Mouse (Mus musculus): ENCODE data around the gene Ddx58. TPM values are rescaled to one million over a fixed set of nuclear protein-coding genes. Genes with fewer than 3 reads are reported as not detected.

The Ddx58 gene
- polyA plus RNA-seq, 1 experiment from 2014 or later: 2.6 TPM

GRCm38 (mm10) chr4:40227886-40228285 lies 11.7 kb downstream of the Ddx58 start:
- H3K27me3 ChIP-seq (ENCODE audit: low read depth, poor library complexity, severe bottlenecking): no peaks in the 10 kb centered on the region
- H3K36me3 ChIP-seq: no peaks in the 10 kb centered on the region
- DNase-seq (ENCODE audit: low spot score): no peak
- no peaks in the 10 kb centered on the region for H3K9me3 ChIP-seq (replicated peaks)
- WGBS: 86% methylated on average over 7 of the region's 7 CpGs
- H3K27ac ChIP-seq (replicated peaks): no peak overlapping the region
- H3K4me1 ChIP-seq: no peaks in the 10 kb centered on the region
- no peak overlapping the region for H3K4me3 ChIP-seq

GRCm38 (mm10) chr4:40227131-40227530 lies 12.5 kb downstream of the Ddx58 start:
- no peaks in the 10 kb centered on the region; the same call in 1 of the 2 replicates for H3K4me1 ChIP-seq
- 89% methylated on average over 11 of the region's 11 CpGs for WGBS
- H3K36me3 ChIP-seq: no peaks in the 10 kb centered on the region
- no peaks in the 10 kb centered on the region for H3K9me3 ChIP-seq (replicated peaks)
- H3K4me3 ChIP-seq: no peak overlapping the region
- DNase-seq (ENCODE audit: low spot score): no peak
- no peaks in the 10 kb centered on the region for H3K27me3 ChIP-seq (ENCODE audit: low read depth, poor library complexity, severe bottlenecking)
- H3K27ac ChIP-seq (replicated peaks): no peak overlapping the region

GRCm38 (mm10) chr4:40226095-40226494 lies 13.5 kb downstream of the Ddx58 start:
- 86% methylated on average over 5 of the region's 5 CpGs for WGBS
- Histone ChIP-seq H3K4me3 (no peak overlapping the region), H3K27ac (replicated peaks) (no peak overlapping the region), H3K9me3 (replicated peaks) (no peaks in the 10 kb centered on the region), H3K36me3 (no peaks in the 10 kb centered on the region), H3K4me1 (peaks cover 9% of the 10 kb centered on the region; the same call in 1 of the 2 replicates), H3K27me3 (ENCODE audit: low read depth, poor library complexity, severe bottlenecking) (peaks cover 5% of the 10 kb centered on the region; the same call in 1 of the 2 replicates)
- no peak for DNase-seq (ENCODE audit: low spot score)

- peaks cover 19% of the 10 kb centered on the region for H3K4me1 ChIP-seq
- H3K4me3 ChIP-seq: no peak overlapping the region
- H3K36me3 ChIP-seq: no peaks in the 10 kb centered on the region
- peaks cover 8% of the 10 kb centered on the region; the same call in 1 of the 2 replicates for H3K27me3 ChIP-seq (ENCODE audit: low read depth, poor library complexity, severe bottlenecking)
- DNase-seq (ENCODE audit: low spot score): no peak
- H3K9me3 ChIP-seq (replicated peaks): no peaks in the 10 kb centered on the region
- 55% methylated on average over 21 of the region's 21 CpGs for WGBS
- no peak overlapping the region for H3K27ac ChIP-seq (replicated peaks)
Observed at GRCm38 (mm10) chr4:40221876-40222585, 17.6 kb downstream of the Ddx58 start.

GRCm38 (mm10) chr4:40221004-40221760 lies 18.4 kb downstream of the Ddx58 start:
- H3K9me3 ChIP-seq (replicated peaks): no peaks in the 10 kb centered on the region
- 45% methylated on average over 14 of the region's 14 CpGs for WGBS
- no peak overlapping the region for H3K4me3 ChIP-seq
- no peaks in the 10 kb centered on the region for H3K36me3 ChIP-seq
- H3K27ac ChIP-seq (replicated peaks): no peak overlapping the region
- peaks cover 8% of the 10 kb centered on the region; the same call in 1 of the 2 replicates for H3K27me3 ChIP-seq (ENCODE audit: low read depth, poor library complexity, severe bottlenecking)
- DNase-seq (ENCODE audit: low spot score): no peak
- peaks cover 19% of the 10 kb centered on the region for H3K4me1 ChIP-seq

- peaks cover 8% of the 10 kb centered on the region; the same call in 1 of the 2 replicates for H3K27me3 ChIP-seq (ENCODE audit: low read depth, poor library complexity, severe bottlenecking)
- WGBS: 22% methylated on average over 12 of the region's 12 CpGs
- H3K4me1 ChIP-seq: peaks cover 19% of the 10 kb centered on the region
- no peaks in the 10 kb centered on the region for H3K9me3 ChIP-seq (replicated peaks)
- no peaks in the 10 kb centered on the region for H3K36me3 ChIP-seq
- no peak overlapping the region for H3K4me3 ChIP-seq
- H3K27ac ChIP-seq (replicated peaks): no peak overlapping the region
- no peak for DNase-seq (ENCODE audit: low spot score)
Observed at GRCm38 (mm10) chr4:40220437-40220836, 19.2 kb downstream of the Ddx58 start.

GRCm38 (mm10) chr4:40218382-40218781 lies 21.2 kb downstream of the Ddx58 start:
- peaks cover 8% of the 10 kb centered on the region; the same call in 1 of the 2 replicates for H3K27me3 ChIP-seq (ENCODE audit: low read depth, poor library complexity, severe bottlenecking)
- H3K27ac ChIP-seq (replicated peaks): no peak overlapping the region
- no peaks in the 10 kb centered on the region for H3K9me3 ChIP-seq (replicated peaks)
- H3K36me3 ChIP-seq: no peaks in the 10 kb centered on the region
- WGBS: 79% methylated on average over 7 of the region's 7 CpGs
- H3K4me1 ChIP-seq: peaks cover 19% of the 10 kb centered on the region
- peak; percentile 31 for DNase-seq (ENCODE audit: low spot score)
- H3K4me3 ChIP-seq: no peak overlapping the region

GRCm38 (mm10) chr4:40217910-40218309 lies 21.7 kb downstream of the Ddx58 start:
- H3K36me3 ChIP-seq: no peaks in the 10 kb centered on the region
- no peak overlapping the region for H3K4me3 ChIP-seq
- H3K27ac ChIP-seq (replicated peaks): no peak overlapping the region
- no peaks in the 10 kb centered on the region for H3K9me3 ChIP-seq (replicated peaks)
- peaks cover 8% of the 10 kb centered on the region; the same call in 1 of the 2 replicates for H3K27me3 ChIP-seq (ENCODE audit: low read depth, poor library complexity, severe bottlenecking)
- DNase-seq (ENCODE audit: low spot score): no peak
- H3K4me1 ChIP-seq: peaks cover 19% of the 10 kb centered on the region
- 67% methylated on average over 3 of the region's 3 CpGs for WGBS

GRCm38 (mm10) chr4:40212177-40212576 lies 27.5 kb downstream of the Ddx58 start:
- 95% methylated on average over 5 of the region's 6 CpGs for WGBS
- no peaks in the 10 kb centered on the region for H3K9me3 ChIP-seq (replicated peaks)
- DNase-seq (ENCODE audit: low spot score): no peak
- H3K4me1 ChIP-seq: no peaks in the 10 kb centered on the region
- no peaks in the 10 kb centered on the region for H3K36me3 ChIP-seq
- no peak overlapping the region for H3K4me3 ChIP-seq
- no peak overlapping the region for H3K27ac ChIP-seq (replicated peaks)
- H3K27me3 ChIP-seq (ENCODE audit: low read depth, poor library complexity, severe bottlenecking): no peaks in the 10 kb centered on the region

GRCm38 (mm10) chr4:40207701-40208100 lies 31.9 kb downstream of the Ddx58 start:
- 79% methylated on average over 5 of the region's 5 CpGs for WGBS

GRCm38 (mm10) chr4:40205231-40205903 lies 34.3 kb downstream of the Ddx58 start:
- no peaks in the 10 kb centered on the region for H3K9me3 ChIP-seq (replicated peaks)
- no peaks in the 10 kb centered on the region for H3K4me1 ChIP-seq
- DNase-seq (ENCODE audit: low spot score): no peak
- no peaks in the 10 kb centered on the region for H3K27me3 ChIP-seq (ENCODE audit: low read depth, poor library complexity, severe bottlenecking)
- WGBS: 94% methylated on average over 22 of the region's 22 CpGs
- H3K27ac ChIP-seq (replicated peaks): no peak overlapping the region
- no peak overlapping the region for H3K4me3 ChIP-seq
- peaks cover 12% of the 10 kb centered on the region for H3K36me3 ChIP-seq

More at GRCm38 (mm10) chr4:40207701-40208100, 31.9 kb downstream of the Ddx58 start:
- Histone ChIP-seq H3K27ac (replicated peaks) (no peak overlapping the region), H3K27me3 (ENCODE audit: low read depth, poor library complexity, severe bottlenecking) (no peaks in the 10 kb centered on the region), H3K4me3 (no peak overlapping the region), H3K4me1 (no peaks in the 10 kb centered on the region), H3K9me3 (replicated peaks) (no peaks in the 10 kb centered on the region), H3K36me3 (peaks cover 6% of the 10 kb centered on the region; the same call in 1 of the 2 replicates)
- DNase-seq (ENCODE audit: low spot score): no peak

- Histone ChIP-seq H3K27ac (replicated peaks) (no peak overlapping the region), H3K4me1 (no peaks in the 10 kb centered on the region), H3K27me3 (ENCODE audit: low read depth, poor library complexity, severe bottlenecking) (no peaks in the 10 kb centered on the region), H3K9me3 (replicated peaks) (no peaks in the 10 kb centered on the region), H3K4me3 (no peak overlapping the region), H3K36me3 (peaks cover 13% of the 10 kb centered on the region)
- DNase-seq (ENCODE audit: low spot score): no peak
- WGBS: 93% methylated on average over 3 of the region's 3 CpGs
Observed at GRCm38 (mm10) chr4:40204374-40204773, 35.3 kb downstream of the Ddx58 start.

All from midbrain, embryonic 10.5 days (tissue).